Mouse (Mus musculus): ENCODE data around the gene Ctrc.
"Not testable (repeated sequence)": the region's sequence is repeated elsewhere in the genome, so short reads cannot be mapped to it uniquely, and the experiment has no call there.

The Ctrc gene

DNA sequence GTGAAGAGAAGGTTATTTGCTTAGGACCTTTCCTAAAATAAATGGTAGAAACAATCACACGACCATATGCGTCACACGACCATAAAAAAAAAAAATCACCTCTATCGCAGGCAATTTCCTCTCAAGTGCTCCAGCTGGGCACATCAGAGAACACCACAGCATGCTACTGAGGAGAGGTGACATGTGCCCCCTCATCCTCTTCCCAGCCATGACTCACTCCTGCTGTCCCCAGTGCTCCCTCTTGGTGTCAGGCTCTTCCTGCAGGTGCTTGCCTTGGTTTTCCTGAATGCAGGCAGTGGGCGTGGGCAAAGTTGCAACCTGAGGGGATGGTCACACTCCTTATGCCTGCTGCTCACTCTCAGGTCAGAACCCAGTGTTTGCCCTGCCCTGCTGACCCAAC lies 61.3 kb downstream of the Ctrc start:
- no peak for DNase-seq

- no peak for DNase-seq
Measured at GRCm38 (mm10) chr4:141781201-141781985, 64.8 kb downstream of the Ctrc start.

DNA sequence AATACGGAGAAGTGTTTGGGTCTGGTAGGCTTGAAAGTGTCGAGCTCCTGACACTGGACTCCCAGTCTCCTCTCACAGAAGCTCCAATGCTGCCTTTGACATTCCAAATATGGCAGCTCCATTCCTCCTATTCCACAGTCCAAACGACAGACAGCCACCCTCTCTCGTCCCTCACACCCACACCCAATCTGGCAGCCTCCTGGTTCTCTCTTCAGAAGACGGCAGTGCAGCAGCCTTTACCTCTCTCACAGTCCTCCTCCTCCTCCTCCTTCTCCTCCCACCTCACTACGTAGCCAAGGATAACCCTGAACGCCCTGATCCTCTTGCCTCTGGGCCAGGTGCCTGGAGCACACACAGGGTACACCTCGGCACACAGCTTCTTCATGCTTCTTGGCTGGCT lies 66.3 kb downstream of the Ctrc start:
- DNase-seq = no peak

- DNase-seq = not testable (repeated sequence)
Measured at GRCm38 (mm10) chr4:141773019-141773418, 73.1 kb downstream of the Ctrc start.

DNA sequence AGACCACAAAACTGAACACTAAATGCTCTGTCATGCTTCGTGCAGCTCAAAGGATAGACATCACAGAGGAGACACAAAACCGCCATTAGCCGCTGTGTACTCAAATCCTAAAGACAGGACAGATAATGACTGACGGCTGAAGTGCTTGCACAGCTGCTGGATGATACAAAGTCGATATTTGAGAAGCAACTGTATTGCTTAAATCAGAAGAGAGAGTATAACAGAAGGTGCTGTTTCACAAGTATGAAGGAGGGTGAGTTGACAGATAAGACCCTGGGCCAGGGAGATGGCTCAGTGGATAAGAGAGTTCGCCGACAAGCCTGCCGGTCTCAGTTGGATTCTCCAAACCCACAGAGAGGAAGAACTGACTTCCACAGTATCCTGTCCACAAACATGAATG lies 74.3 kb downstream of the Ctrc start:
- no peak for DNase-seq

DNA sequence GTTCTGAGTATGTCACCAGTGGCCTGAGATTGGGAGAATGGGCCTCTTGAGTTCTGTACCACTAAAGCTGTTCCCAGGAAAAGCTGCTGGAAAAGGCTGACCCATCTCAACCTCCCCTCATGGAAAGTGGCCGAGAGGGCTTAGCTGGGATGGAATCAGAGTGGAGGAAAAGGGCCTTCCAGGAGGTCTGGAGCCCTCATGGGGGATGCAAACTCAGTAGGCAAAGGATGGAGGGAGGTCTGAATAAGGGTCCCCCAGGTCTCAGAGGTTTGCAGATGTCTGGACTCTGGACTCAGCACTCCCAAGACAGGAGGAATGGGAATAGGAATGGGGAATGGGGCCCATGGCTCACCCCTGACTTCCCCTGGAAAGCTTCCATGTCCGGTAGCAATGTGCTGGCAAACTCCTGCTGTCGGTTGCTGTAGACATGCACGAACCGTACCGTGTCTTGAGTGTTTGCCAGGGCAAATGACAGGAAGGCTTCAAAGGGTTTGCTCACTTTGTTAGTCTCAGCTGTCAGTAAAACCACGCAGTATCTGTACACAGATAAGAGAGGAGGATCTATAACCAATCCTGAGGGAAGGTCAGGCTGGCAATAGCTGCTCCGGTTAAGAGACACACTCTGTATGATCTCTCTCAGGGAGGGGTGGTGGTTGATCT lies 76.5 kb downstream of the Ctrc start:
- DNase-seq = no peak

DNA sequence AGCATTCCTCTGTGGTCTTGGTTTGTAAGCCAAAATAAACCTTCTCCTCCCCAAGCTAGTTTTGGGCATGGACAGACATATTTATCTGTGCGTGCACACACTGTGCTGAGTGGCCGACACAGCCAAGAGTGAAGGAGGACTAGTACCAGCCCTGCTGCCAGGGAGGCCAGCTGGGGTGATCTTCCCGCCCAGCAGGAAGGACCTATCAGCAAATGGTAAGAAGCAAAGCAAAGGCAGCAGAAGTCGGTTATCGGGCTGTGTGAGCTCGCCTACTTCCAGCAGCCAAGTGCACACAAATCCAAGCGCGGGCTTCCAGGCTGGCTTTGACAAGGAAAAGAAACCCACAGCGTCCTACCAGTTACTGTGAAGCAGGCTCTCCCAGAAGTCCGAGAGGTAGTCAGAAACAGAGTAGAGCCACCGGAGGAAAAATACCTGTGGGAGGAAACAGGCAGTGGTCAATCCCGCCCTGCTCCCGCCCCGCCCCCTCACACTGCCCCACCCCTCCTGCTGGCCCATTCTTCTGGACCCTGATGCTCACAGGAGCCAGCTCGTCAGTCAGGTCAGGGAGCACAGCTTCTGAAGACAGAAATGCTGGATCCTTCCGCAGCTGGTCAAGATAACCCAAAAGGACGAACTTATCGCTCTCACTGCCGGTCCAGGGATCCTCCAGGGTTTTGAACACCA lies 78.7 kb downstream of the Ctrc start:
- no peak for DNase-seq

- DNase-seq = no peak
Measured at GRCm38 (mm10) chr4:141766668-141767352, 79.3 kb downstream of the Ctrc start.

DNA sequence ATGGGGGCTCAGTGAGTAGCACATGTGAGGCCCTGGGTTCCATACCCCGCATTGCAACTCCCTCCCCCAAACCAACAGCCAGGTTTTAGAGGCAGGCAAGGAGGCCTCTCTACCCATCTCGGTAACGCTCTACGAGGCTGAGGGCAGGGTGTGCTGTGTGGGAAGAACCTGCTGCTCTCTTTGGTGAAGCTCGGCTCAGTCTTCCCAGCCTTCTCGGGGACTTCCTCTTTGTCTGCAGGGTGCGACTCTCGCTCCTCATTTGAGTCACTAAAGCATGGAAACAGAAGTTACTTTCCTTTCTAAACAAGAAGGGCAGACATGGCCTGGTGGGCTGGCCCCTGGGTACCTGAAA lies 79.9 kb downstream of the Ctrc start:
- DNase-seq = no peak

GRCm38 (mm10) chr4:141765008-141765407 lies 81.2 kb downstream of the Ctrc start:
- no peak for DNase-seq

All from thymus, postnatal 36 days (tissue).